Comparison of ENCODE assay signal across 25 mouse cellular contexts in the genomic region with DNA sequence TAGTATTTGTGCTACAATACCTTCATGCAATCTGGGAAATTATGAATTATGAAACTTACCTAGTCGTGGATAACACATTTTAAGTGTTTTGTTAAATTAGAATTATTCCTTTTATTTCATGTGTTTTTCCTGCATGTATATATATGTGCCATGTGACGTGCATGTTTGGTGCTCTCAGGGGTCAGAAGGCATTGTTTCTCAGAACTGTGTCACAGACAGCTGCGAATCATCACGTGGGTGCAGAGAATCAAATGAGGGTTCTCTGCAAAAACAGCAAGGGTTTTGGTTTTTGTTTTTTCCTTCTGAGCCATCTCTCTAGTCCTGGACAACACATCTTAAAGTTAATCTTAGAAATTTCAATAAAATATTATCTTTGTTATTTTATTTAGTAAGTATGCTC.
"Had no signal": no experiment of that assay in that cellular context is flagged by ENCODE, and none has a peak within 500 bp of the region (broad histone marks: within the 10 kb centered on the region; RNA-seq: fewer than 3 reads in every experiment).

No protein-coding gene starts in this region.

- H3K4me3 ChIP-seq: embryonic facial prominence, embryonic 10.5 days; embryonic facial prominence, embryonic 12.5 days; embryonic facial prominence, embryonic 13.5 days; embryonic facial prominence, embryonic 15.5 days; erythroblast, embryonic 14.5 days; forebrain, embryonic 10.5 days; forebrain, embryonic 12.5 days; forebrain, embryonic 13.5 days; forebrain, embryonic 15.5 days; gastrocnemius, adult 2 months had no signal

- H3K27me3 ChIP-seq: embryonic facial prominence, embryonic 12.5 days; embryonic facial prominence, embryonic 13.5 days; embryonic facial prominence, embryonic 15.5 days had no signal

- H3K27ac ChIP-seq: embryonic facial prominence, embryonic 10.5 days; embryonic facial prominence, embryonic 12.5 days; embryonic facial prominence, embryonic 13.5 days; embryonic facial prominence, embryonic 15.5 days; forebrain, embryonic 10.5 days; forebrain, embryonic 12.5 days; forebrain, embryonic 13.5 days; forebrain, embryonic 15.5 days; gastrocnemius, adult 2 months had no signal

- H3K36me3 ChIP-seq: embryonic facial prominence, embryonic 10.5 days; embryonic facial prominence, embryonic 12.5 days; embryonic facial prominence, embryonic 13.5 days; embryonic facial prominence, embryonic 15.5 days; forebrain, embryonic 10.5 days; forebrain, embryonic 12.5 days; forebrain, embryonic 15.5 days had no signal

- DNase-seq: cerebellum, adult 2 months; cerebellum, adult 8-10 months; cerebellum, adult 9-10 months; cerebellum, adult 9-11 months; cerebellum, postnatal 10 days; cerebellum, postnatal 14 days; cerebellum, postnatal 25 days; cerebellum, postnatal 36 days; embryo, embryonic 11 days; forebrain, postnatal 0 days; gastrocnemius, adult 2 months; gastrocnemius, postnatal 10 days; gastrocnemius, postnatal 14 days; gastrocnemius, postnatal 25 days; gastrocnemius, postnatal 36 days; heart, adult 18-20 months had no signal

- H3K4me2 ChIP-seq: embryonic facial prominence, embryonic 12.5 days; embryonic facial prominence, embryonic 13.5 days; embryonic facial prominence, embryonic 15.5 days; forebrain, embryonic 12.5 days; forebrain, embryonic 13.5 days; forebrain, embryonic 15.5 days had no signal
